Mouse (Mus musculus): Measurements from ENCODE around the gene Tdrd1.
"Not testable (repeated sequence)": the region's sequence is repeated elsewhere in the genome, so short reads cannot be mapped to it uniquely, and the experiment has no call there.

Gene Tdrd1

GRCm38 (mm10) chr19:56826047-56826631 is at the start of gene Tdrd1:
Gene Tdrd1 (plus strand): TSS chr19:56826209.
- no peak for DNase-seq (ENCODE audit: low read depth, low spot score)

- peak; percentile 34 for DNase-seq (ENCODE audit: low read depth, low spot score)
Measured at GRCm38 (mm10) chr19:56776719-56777382, 49.2 kb upstream of the Tdrd1 start.

GRCm38 (mm10) chr19:56778532-56778931 is 47.5 kb upstream of the Tdrd1 start:
- not testable (repeated sequence) for DNase-seq (ENCODE audit: low read depth, low spot score)

GRCm38 (mm10) chr19:56787911-56788310 is 38.1 kb upstream of the Tdrd1 start:
- DNase-seq (ENCODE audit: low read depth, low spot score): no peak

GRCm38 (mm10) chr19:56788952-56789351 is 37.1 kb upstream of the Tdrd1 start:
- peak; percentile 18 for DNase-seq (ENCODE audit: low read depth, low spot score)

- no peak for DNase-seq (ENCODE audit: low read depth, low spot score)
Measured at GRCm38 (mm10) chr19:56797376-56797775, 28.6 kb upstream of the Tdrd1 start.

GRCm38 (mm10) chr19:56800226-56800625 is 25.8 kb upstream of the Tdrd1 start:
- no peak for DNase-seq (ENCODE audit: low read depth, low spot score)

GRCm38 (mm10) chr19:56800930-56801655 is 24.9 kb upstream of the Tdrd1 start:
- no peak for DNase-seq (ENCODE audit: low read depth, low spot score)

GRCm38 (mm10) chr19:56801656-56802351 is 24.2 kb upstream of the Tdrd1 start:
- DNase-seq (ENCODE audit: low read depth, low spot score): no peak

- no peak for DNase-seq (ENCODE audit: low read depth, low spot score)
Measured at GRCm38 (mm10) chr19:56802352-56802746, 23.7 kb upstream of the Tdrd1 start.

GRCm38 (mm10) chr19:56805366-56805765 is 20.6 kb upstream of the Tdrd1 start:
- DNase-seq (ENCODE audit: low read depth, low spot score): no peak

- no peak for DNase-seq (ENCODE audit: low read depth, low spot score)
Measured at GRCm38 (mm10) chr19:56807122-56807521, 18.9 kb upstream of the Tdrd1 start.

- no peak for DNase-seq (ENCODE audit: low read depth, low spot score)
Measured at GRCm38 (mm10) chr19:56808771-56809170, 17.2 kb upstream of the Tdrd1 start.

- DNase-seq (ENCODE audit: low read depth, low spot score): no peak
Measured at GRCm38 (mm10) chr19:56810641-56811146, 15.3 kb upstream of the Tdrd1 start.

GRCm38 (mm10) chr19:56811590-56811989 is 14.4 kb upstream of the Tdrd1 start:
- no peak for DNase-seq (ENCODE audit: low read depth, low spot score)

- DNase-seq (ENCODE audit: low read depth, low spot score): no peak
Measured at GRCm38 (mm10) chr19:56813360-56813759, 12.6 kb upstream of the Tdrd1 start.

GRCm38 (mm10) chr19:56817851-56818526 is 8.0 kb upstream of the Tdrd1 start:
- no peak for DNase-seq (ENCODE audit: low read depth, low spot score)

- no peak for DNase-seq (ENCODE audit: low read depth, low spot score)
Measured at GRCm38 (mm10) chr19:56821040-56821797, 4.8 kb upstream of the Tdrd1 start.

GRCm38 (mm10) chr19:56821798-56822447 is 4.1 kb upstream of the Tdrd1 start, which contains the start of gene Ccdc186:
Gene Ccdc186 (minus strand): TSS chr19:56822190.
- DNase-seq (ENCODE audit: low read depth, low spot score): peak; percentile 90

- DNase-seq (ENCODE audit: low read depth, low spot score): no peak
Measured at GRCm38 (mm10) chr19:56822448-56822836, 3.6 kb upstream of the Tdrd1 start.

Measured in telencephalon, adult 2 months (tissue).